ENCODE assay signal across 8 mouse cellular contexts in the genomic region with DNA sequence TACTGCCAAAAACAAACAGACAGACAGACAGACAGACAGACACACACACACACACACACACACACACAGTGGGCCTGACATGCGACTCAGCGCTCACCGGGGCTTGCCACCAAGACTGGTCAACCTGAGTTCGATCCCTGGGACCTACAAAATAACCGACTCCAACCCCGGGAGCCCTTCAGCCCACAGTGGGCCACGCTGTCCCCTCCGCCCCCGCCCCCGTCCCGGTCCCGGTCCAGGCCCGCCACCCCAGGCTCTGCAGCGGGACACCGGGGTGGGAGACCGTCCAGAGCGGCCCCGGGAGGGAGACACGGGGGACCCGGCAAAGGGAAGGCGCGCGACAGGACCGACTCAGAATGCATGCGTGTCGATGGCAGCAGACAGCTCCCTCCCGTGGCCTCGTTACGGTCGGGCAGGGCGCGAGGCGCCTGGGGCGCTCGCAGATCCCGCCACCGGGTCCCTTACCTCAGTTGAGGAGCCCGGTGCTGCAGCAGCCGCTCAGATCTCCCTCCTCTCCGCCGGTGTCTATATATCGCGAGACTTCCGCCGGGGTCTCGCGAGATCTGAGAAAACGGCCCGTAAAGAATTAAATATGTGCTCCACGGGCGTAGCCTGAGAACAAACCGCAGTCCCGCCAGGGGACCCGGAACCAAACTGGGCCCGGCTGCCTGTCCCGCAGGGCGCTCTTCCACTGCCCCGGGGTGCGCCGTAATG. TPM values are rescaled to one million over a fixed set of nuclear protein-coding genes. Genes with fewer than 3 reads are reported as not detected.
DNase-seq lines count a peak whose midpoint lies in the region; ATAC-seq and TF ChIP-seq lines count a peak whose summit lies in the region.

A gene (minus strand): TSS at position 511 of the 714 bp plus-strand sequence.
A gene (plus strand): TSS at position 615 of the 714 bp plus-strand sequence.

- under 1% methylated on average over 58 of the region's 60 CpGs for WGBS in hindbrain, embryonic 13.5 days

- peak within 1 kb of the TSS; percentile 84 for H3K4me2 ChIP-seq in hindbrain, embryonic 13.5 days

- CTCF ChIA-PET in Patski (lab: Charles Lee), result interaction anchor here (0.8 to 1.6 kb wide), 3 partner anchors 15 to 82 kb away, joined by 3 to 4 read pairs (median 4); no protein-coding TSS in a partner anchor

- peak; percentile 82 for ATAC-seq in Patski
- peak; percentile 91 for ATAC-seq in hindbrain, embryonic 13.5 days (ENCODE audit: low FRiP score)

- POLR2A ChIA-PET in Patski (lab: Charles Lee), result no interaction called here

- peak within 1 kb of the TSS; percentile 83 for H3K27ac ChIP-seq in hindbrain, embryonic 13.5 days

- DNase-seq in Patski (ENCODE audit: low read depth, low spot score), result peak; percentile 90
- DNase-seq in cerebellum, postnatal 14 days, result peak; percentile 92 to 94
- peak; percentile 87 to 88 for DNase-seq in frontal cortex, postnatal 14 days (ENCODE audit: low spot score in 2 of 2)
- peak; percentile 83 to 84 for DNase-seq in layer of hippocampus, postnatal 25 days (ENCODE audit: extremely low spot score in 1 of 2, low spot score in 1 of 2)
- DNase-seq in lung, postnatal 25 days (ENCODE audit: low spot score), result peak; percentile 97
- peak; percentile 97 for DNase-seq in retina, embryonic 14.5 days (ENCODE audit: low spot score)
- peak; percentile 92 for DNase-seq in thymus, postnatal 4 days

- in situ Hi-C loops in Patski (cut with MboI; ENCODE audit: low pct_unique_long_range_greater_than_20kb), result no loop called here

- H3K36me3 ChIP-seq in hindbrain, embryonic 13.5 days, result peaks cover 7% of the 10 kb centered on the region

- peaks cover 26% of the 10 kb centered on the region for H3K4me1 ChIP-seq in hindbrain, embryonic 13.5 days (replicated peaks)

- H3K4me3 ChIP-seq in hindbrain, embryonic 13.5 days, result peak within 1 kb of the TSS; percentile 95

- no peaks in the 10 kb centered on the region for H3K9me3 ChIP-seq in hindbrain, embryonic 13.5 days

- TF ChIP-seq CTCF in Patski (IDR thresholded peaks at IDR 0.05), result no peak

- peak within 1 kb of the TSS; percentile 98 for H3K9ac ChIP-seq in hindbrain, embryonic 13.5 days

- no peaks in the 10 kb centered on the region for H3K27me3 ChIP-seq in Patski
- no peaks in the 10 kb centered on the region for H3K27me3 ChIP-seq in hindbrain, embryonic 13.5 days

RNA-seq across cellular contexts. Expression of the first gene that starts in this region (rescaled TPM):
- 30.0 TPM for polyA plus RNA-seq in Patski (2021)
- polyA plus RNA-seq in hindbrain, embryonic 13.5 days (2015; fragmentation: Nextera tagmentation; extraction: Ambion mirVana), result 33.2 and 34.1 TPM in 2 replicates
- 10 to 100 TPM; 17.6 to 18.6 TPM for total RNA-seq in layer of hippocampus, postnatal 25 days (2021)

RNA-seq across cellular contexts. Expression of the second gene that starts in this region (rescaled TPM):
- polyA plus RNA-seq in Patski (2021), result 38.0 TPM
- 26.8 and 28.6 TPM in 2 replicates for polyA plus RNA-seq in hindbrain, embryonic 13.5 days (2015; fragmentation: Nextera tagmentation; extraction: Ambion mirVana)
- total RNA-seq in layer of hippocampus, postnatal 25 days (2021), result 1 to 10 TPM; 3.7 to 6.5 TPM

Comparison
In these comparisons a context has a peak if more than half of its experiments do, and no peak if none do; other contexts are left out.
1. Peak in every context shown above with its lines: DNase-seq, ATAC-seq, H3K4me3 ChIP-seq and H3K27ac ChIP-seq.